Mouse (Mus musculus): ENCODE data around the gene Gsta2.
"Not testable (repeated sequence)": the region's sequence is repeated elsewhere in the genome, so short reads cannot be mapped to it uniquely, and the experiment has no call there.

Gene Gsta2

DNA sequence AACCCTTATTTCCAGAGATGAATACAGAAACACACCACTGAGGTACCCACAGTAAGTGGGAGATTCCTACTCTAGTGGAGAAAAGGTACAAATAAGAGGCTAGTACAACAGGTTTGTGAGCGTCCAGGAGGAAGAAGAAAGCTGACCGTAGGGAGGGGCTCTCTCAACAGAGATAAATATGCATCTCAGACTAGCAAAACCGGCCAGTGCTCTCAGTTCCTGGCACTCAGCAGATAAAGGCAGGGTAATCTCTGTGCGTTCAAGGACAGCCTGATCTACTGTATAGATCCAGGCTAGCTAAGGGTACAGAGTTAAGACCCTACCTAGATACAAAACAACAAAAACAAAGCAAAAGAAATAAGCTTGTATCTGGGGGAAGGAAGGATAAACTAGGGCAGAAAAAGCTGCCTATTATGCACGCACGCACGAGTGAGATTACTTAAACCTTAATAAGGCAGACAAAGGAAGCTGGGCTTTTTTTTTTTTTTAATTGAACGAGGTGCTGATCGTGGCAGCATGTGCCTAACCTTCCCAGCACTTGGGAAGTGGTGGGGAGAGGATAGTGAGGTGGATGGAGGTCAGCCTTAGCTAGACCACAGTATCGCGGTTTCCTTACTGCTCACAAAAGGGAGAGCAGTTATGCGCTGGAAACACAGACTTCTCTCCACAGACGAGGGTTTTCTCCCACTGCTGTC, 10.4 kb upstream of the Gsta2 start:
- DNase-seq (ENCODE audit: low spot score): no peak

DNA sequence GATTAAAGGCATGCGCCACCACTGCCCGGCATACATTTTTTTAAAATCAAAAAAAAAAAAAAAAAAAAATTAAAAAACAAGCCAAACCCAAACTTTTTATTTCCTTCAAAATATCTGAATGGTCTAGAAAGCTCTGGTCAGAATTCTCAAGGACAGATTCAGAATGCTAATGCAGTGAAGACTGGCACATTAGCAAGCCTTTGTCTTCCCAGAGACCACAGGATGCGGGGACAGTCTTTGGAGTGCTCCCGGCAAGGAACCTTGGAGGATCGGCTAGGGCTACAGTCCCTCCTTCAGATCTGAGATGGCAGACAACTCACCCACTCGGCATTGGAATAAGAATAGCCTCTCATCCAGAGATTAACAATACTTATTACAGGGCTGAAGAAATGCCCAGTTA, 9.1 kb upstream of the Gsta2 start:
- DNase-seq (ENCODE audit: low spot score): no peak

DNA sequence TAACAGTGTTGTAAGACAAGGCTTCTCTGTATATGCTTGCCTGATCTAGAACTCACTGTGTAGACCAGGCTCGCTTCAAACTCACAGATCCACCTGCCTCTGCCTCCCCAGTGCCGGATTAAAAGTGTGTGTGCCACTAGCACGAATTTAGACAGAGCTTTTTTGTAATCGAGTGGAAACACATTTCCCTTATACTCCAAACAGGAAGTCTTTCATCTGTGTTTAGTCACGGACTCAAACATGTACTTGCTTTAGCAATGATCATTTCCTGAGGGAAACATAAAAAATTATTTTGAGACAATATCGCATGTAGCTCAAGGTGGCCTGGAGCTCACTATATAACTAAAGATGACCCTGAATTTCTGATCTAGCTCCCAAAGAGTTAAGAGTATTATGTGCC, 7.8 kb upstream of the Gsta2 start:
- no peak for DNase-seq (ENCODE audit: low spot score)

DNA sequence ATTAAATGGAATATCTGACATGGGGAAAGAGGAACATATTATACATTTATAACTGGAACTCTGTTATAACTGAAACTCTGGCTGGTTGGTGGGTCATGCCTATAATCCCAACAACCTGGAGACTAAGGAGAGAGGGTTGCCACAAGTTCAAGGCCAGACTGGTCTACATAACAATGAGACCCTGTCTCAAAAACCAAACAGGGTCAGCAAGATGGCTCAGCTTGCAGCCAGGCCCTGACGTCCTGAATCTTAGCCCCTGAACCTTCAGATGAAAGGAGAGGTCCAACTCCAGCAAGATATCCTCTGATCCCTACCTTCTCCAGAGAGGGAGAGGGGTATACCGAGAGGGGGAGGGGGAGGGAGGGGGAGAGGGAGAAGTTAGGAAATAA, 4.9 kb upstream of the Gsta2 start:
- no peak for DNase-seq (ENCODE audit: low spot score)

DNA sequence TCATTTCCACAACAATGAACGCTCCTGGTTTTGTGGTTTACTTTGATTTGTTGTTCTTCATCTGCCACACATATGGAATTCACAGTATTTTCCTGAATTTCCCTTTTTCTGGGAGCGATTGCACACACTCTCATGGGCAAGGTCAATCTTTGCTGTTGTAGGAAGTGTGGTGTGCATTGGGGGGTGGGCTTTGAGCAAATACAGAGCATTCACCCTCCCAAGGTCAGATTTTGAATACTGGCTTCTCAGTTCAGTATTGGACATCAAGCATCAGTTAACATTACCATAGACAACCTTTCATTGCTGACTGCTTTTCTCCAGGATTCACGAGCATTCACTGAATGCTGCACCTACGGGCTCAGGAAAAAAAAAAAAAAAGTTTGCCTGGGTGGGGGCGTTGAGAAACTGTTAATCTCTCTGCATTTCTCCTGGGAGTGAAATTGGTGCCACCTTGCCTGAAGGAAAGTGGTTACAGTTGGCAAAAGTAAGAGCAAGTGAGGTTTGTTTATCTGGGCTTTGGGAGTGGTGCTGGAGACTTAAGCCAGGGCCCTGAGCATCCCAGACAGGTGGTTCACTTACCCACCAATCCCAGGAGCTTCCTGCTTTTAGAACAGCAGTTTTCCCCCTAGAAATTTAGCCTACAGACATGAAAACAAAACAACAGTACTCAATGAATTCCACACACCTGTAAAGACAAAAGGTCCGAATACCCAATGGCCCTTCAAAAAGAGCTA, 4.3 kb upstream of the Gsta2 start:
- no peak for DNase-seq (ENCODE audit: low spot score)

DNA sequence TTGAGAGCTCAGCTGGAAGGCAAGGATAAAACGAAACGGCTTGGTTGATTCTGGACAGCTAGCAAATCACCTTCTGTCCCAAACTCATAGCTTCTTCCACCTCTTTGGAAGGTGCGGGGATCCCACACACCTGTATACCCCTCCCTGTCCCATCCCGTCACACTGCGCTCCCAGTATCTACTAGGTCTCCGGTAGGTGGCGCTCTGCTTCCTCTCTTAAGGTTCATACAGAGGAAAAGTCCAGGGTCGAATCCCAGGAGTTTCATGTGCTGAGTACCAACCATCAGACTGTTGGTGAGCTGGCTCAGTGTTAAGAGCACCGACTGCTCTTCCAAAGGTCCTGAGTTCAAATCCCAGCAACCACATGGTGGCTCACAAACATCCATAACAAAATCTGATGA, 2.5 kb upstream of the Gsta2 start:
- no peak for DNase-seq (ENCODE audit: low spot score)

DNA sequence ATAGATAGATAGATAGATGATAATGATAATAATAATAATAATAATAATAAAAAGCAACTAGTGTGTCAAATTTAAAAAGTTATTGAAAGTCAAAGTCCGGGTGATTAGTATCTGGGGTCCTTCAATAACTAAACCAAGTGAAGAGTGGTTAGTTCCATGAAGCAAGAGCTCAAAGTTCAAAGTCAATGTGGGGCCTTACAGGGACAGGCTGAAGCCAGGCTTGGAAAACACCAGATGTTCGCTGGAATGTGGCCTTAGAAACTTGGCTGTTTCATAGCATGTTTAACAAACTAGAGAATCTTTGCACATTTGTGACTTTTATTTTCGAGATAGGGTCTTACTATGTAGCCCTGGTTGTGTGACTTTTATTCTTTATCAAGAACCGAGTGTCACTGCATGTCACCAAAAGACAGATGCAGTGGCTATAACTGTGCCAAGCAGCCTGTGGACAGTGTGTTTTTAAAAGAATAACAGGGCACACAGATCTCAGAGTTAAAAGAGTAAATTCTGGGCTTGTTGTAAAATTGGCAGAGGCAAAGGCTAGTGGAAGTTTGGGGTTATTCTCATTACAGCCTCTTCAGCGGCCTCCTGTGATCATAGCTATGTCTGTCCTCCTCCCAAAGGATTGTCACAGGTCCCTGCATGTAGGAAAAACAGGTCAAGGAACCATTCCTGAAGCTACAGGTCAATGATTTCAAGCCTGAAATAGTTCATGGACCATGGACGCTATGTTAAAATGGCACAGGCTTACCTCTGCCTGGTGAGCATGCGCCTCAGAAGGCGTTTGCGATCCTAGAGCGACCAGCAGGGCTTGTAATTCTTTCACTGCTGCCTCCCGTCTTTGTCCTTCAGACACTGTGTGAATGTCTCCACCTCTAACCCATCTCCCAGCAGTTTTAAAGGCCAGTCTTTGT, 666 bp downstream of the Gsta2 start:
- DNase-seq (ENCODE audit: low spot score): no peak

DNA sequence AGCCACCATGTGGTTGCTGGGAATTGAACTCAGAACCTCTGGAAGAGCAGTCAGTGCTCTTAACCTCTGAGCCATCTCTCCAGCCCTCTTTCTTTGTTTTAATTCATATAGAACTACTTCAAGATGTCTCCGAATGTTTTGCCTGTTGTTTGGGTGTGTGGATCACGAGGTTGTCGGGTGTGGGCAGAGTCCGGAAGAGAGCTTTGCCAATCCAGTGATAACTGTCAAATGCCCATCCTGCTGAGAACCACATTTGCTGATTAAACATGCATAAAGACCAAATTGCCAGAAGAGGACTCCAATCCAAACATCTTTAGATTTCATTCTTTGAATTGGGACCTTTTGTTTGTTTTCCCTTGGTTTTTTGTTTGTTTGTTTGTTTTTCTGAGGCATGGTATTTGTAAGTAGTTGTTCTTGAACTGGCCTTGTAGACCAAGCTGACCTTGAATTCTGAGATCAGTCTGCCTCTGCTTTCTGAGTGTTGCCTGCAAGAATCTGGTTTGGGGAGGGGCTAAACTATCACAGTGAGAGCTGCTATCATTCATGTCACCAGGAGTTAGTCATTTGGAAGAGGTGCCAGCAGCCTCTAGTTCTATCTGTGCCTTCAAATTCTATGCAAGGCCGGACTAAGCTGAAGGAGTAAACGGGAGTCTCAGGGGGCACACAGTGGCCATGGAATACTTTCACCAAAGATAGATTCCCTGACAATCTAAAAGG, 3.9 kb downstream of the Gsta2 start:
- no peak for DNase-seq (ENCODE audit: low spot score)

DNA sequence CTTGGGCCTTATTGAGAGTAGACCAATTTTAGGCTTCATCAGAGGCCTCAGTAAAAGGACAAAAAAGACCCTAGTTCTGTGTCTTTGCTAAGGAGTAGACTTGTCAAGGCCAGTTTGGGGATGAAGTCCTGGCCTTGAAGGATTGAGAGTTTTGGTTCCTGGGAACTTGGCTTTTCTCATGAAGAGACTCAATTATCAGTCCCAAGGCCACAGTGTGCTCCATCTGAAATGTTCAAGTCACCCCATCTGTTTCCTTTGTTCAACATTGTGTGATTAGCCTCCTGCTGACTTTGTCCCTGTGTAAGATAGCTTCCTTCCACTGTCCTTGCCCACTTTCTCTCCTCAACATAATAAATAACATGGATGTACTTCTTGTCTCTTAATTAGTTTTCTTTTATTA, 5.6 kb downstream of the Gsta2 start:
- not testable (repeated sequence) for DNase-seq (ENCODE audit: low spot score)

DNA sequence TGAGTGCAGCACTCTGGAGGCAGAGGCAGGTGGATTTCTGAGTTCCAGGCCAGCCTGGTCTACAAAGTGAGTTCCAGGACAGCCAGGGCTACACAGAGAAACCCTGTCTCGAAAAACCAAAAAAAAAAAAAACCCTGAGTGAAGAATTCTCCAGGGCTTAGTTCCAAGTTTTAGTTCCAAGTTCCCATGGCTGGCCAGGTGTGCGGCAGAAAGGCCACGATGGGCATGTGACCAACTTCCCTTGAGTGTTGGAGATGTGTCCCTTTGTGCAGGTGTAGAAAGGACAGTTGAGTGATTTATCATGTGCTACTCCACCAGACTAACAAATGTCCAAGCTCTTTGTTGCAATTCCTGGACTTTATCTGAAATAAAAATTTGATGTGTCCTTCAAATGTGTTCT, 6.4 kb downstream of the Gsta2 start:
- not testable (repeated sequence) for DNase-seq (ENCODE audit: low spot score)

DNA sequence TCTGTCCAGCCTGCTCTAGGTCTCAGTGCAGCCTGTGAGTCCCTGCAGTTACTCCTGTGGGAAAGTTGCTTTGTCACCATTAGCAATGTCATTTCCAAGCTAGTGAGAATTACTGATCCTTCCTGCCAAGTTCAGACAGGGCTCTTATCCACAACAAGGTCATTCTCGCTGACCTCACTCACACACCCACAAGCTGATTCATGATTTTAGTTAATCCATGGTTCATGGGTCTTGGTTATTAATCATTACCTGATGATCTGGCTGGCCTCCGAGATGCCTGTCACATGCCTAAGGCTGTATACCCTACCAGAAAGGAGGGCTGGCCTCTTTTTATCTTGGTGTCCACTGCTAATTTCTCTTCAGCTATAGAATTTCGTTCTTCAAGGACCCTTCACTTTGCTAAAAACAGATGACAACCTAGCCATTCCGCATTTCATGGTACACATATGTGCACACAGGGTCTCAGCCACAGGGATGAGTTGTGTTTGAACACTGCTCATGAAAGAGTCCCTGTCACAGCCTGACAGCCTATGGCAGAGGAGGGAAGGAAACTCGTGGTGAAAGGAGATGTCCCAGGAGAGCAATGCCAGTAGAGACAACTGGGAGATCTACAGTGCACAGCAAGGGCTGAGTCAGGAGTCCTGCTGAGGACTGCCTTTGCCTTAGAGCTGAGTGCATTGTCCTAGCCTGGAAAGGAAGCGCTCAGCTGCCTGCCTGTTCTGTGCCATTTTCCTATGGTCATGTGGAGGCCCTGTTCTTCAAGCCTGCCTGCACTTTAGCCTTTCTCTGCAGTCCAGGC, 7.2 kb downstream of the Gsta2 start:
- not testable (repeated sequence) for DNase-seq (ENCODE audit: low spot score)

DNA sequence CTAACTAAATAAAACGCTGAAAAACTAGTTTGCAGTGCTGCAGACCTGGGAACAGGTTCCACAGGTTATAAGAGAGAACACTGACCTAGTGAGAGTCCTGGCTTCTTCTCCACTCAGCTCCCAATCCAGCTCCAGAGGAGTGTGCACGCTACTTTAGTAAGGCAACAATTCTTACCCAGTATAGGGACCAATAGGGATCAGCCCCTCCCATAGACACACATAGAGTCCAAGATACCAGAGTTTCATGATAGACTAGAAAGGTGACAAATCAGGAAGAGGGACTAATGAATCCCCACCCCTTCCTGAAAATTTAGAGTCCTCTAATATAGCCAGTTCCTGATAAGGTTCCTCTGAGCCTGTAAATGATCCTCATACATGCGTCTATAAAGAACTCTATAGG, 8.6 kb downstream of the Gsta2 start:
- no peak for DNase-seq (ENCODE audit: low spot score)

DNA sequence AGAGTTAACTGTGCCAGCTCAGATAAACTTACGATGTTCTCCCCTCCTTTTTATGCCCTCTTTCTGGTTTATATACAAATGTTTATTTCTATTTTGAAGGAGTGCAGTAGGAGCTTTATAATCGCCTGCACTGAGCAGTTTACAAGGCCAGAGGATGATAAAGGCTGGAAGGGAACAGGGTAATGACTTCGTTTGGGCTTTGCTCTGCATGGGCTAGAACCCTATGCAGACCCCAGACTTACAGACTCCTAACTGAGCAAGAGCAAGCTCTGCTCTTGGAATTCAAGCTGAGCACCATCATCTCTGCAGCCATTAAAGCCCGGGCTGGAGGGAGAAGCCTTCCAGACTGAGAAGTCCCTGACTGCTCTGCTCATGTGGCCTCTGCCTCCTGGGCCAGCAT, 10.4 kb downstream of the Gsta2 start:
- DNase-seq (ENCODE audit: low spot score): not testable (repeated sequence)

DNA sequence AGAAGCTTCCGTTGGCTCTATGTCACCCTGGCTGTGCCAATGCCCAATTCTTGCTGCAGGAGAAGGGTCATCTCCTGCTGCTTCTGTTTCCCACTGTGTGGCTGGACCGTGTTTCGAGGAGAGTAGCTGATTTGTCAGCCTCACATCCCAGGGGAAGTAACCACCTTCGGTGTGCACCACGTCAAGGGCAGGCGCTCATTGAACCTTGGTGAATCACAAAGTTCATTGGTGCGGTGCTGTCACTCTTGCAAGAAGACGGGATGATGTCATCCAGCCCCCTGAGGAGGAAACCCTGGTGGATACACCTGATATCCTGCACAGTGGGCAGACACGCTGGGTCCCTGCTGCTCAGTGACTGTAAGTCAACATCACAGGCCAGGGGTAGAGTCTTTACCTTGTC, 12.5 kb downstream of the Gsta2 start:
- not testable (repeated sequence) for DNase-seq (ENCODE audit: low spot score)

DNA sequence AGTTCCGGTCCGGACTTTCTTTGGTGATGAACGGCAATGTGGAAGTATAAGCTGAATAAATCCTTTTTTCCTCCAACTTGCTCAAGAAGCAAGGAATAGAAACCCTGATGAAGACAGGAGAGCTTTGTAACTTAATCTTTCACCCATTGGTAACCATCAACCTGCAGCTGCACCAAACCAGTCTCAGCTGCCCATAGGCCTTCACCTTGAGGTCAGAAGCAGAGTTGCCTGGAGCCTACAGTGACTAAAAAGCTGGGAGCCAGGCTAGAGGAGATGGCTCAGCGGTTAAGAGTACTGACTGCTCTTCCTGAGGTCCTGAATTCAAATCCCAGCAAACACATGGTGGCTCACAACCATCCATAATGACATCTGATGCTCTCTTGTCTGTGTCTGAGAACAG, 13.1 kb downstream of the Gsta2 start:
- DNase-seq (ENCODE audit: low spot score): not testable (repeated sequence)

DNA sequence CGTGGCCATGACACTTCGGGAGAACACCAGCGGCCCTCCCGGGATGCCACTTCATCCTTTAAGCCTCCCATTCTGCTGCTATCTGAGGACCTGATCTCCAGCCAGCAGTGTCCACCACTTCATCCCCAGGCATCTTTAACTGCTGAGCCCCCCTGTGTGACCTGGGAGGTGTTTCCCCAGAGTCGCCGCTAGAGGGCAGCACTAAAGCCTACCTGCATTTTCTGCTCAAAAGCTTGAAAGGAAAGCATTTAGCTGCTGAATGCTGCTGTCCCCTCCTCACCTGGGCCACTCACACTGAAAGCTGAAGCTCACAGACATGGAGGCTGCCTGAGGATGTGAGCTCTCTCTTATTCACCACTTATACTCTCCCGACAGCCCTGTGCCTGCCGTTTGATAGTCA, 15.3 kb downstream of the Gsta2 start:
- DNase-seq (ENCODE audit: low spot score): not testable (repeated sequence)

DNA sequence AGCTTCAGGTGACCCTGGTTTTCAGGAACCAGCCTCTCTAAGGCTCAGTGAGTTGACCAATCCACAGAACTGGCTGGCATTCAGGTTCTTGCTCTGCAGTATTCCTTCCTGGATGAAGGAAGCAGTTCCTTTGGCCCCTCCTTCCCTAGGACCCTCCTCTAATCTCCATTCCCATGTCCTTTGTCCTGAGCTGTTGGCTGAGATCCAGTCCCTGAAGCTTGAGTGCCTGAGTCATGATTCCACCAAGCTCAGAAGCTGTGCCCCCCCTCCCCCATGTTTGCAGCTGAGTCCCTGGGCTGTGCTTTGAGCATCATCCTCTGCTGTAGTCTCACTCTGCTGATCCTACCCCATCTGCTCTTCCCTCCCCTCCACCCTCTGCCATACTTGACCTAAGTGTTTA, 18.5 kb downstream of the Gsta2 start:
- DNase-seq (ENCODE audit: low spot score): not testable (repeated sequence)

DNA sequence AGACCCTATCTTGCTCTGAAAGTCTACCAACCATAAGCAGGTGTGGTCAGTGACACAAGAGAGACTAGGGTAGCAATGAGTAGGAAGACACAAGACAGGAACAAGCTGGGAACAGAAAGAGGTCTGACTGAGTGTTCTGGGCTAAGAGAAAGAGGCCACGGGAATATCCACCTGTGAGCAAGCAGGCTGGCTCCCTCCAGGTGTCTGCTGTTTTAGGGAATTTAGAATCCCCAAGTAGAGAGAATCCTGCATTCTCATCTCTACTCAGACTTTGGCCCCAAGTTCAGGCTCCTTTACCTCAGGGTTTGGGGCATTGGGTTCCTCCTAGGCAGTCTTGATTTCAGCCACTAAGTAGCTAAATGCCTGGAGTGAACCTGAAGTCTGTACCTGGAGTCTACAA, 28.3 kb downstream of the Gsta2 start, which contains the start of gene Omt2b:
TSS of gene Omt2b (plus strand) at position 301 of the 400 bp plus-strand sequence.
- DNase-seq (ENCODE audit: low spot score): not testable (repeated sequence)

DNA sequence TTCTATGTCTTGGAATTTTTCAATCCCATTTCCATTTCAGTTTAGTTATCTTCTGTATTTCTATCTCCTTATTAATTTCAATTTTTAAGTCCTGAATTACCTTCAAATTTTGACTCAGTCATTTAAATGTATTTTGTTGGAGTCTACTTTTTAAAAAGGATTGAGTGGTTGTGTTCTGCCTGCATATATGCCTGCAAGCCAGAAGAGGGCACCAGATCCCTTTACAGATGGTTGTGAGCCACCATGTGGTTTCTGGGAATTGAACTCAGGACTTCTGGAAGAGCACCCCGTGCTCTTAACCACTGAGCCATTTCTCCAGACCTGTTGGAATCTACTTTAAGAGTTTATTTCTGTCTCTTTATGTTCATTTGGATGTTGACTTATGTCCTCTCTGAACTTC, 36.1 kb downstream of the Gsta2 start:
- no peak for DNase-seq (ENCODE audit: low spot score)

DNA sequence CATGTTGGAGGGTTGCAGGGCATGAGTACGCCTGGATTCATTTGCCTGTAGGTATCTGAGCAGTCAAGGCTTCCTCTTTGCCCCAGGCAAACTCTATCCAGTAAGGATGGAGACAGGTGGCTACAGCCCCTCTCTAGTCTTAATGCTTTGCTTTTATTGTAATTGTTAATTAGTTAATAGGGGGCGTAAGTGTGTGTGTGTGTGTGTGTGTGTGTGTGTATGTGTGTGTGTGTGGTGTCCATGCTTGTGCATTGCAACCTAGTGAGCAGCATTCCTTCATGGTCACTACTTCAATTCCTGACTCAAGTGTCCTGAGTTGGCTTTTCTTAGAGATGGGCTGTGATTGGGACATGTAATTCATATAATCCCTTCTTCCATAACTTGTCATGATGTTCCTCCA, 40.9 kb downstream of the Gsta2 start, which contains the start of gene Omt2a:
TSS of gene Omt2a (minus strand) at position 101 of the 400 bp plus-strand sequence.
- no peak for DNase-seq (ENCODE audit: low spot score)

DNA sequence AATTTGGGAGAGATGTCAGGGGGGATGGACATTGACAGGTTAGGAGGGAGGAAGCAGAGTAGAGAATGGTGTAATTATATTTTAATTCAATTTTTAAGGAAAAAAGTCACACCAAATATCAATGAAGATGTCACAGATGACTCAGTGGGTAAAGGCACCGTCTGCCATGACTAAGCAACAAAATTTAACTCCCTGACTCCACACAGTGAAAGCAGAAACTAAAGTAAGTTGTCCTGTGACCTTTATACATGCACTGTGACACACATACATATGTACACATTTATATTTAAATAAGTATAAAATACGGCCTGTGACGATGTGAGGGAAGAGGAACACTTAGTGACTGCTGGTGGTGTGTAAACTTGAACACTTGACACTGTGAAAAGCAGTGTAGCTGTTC, 47.5 kb downstream of the Gsta2 start:
- not testable (repeated sequence) for DNase-seq (ENCODE audit: low spot score)
